Mouse (Mus musculus): ENCODE results near the gene Fig4.

DNA sequence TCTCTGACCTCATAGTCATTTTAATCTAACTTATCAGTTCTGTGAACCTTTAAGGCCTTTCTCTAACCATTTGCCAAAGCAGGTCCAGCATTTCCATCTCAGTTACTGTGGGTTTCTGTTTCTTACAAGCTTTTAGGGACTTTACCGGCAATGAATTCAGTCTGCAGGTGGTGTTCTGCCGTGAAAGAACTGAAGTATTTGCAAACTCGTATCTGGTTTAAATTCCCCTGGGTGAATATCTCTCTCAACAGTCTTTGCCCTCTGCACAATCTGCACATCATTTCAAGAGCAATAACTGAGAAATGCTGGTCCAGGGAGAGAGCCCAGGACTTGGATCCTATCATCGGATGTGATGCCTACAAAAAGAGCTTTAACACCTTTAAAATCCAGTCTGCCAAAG, 5.1 kb upstream of the Fig4 start:
- TF ChIP-seq POLR2A (IDR thresholded peaks at IDR 0.05; ENCODE audit: control insufficient read depth, extremely low read depth, insufficient read depth, low read length, poor library complexity) (no peak), CTCF (IDR thresholded peaks at IDR 0.05; ENCODE audit: borderline replicate concordance, control insufficient read depth, extremely low read depth, insufficient read depth, low read length, poor library complexity) (no peak)
